Mouse (Mus musculus) E14TG2a.4 (cell line): ENCODE data around the gene Zzz3.

Experiments
- CTCF ChIP-seq: conservative IDR thresholded peaks from 2 replicates; pipeline ENCODE4 v1.5.1; 2014; ENCODE audit warnings: low read length
- NANOG ChIP-seq: IDR thresholded peaks from 2 replicates; pipeline ENCODE4 v1.6.1; 2014; ENCODE audit warnings: borderline replicate concordance, low read length, mixed read lengths

- TF ChIP-seq NANOG (no peak), CTCF (no peak)
Measured at GRCm38 (mm10) chr3:152396988-152397314, 1.7 kb downstream of the Zzz3 start.
